ENCODE assay signal across 14 mouse cellular contexts in genomic region chr3:68692600-68693225, GRCm38 (mm10). TPM values are rescaled to one million over a fixed set of nuclear protein-coding genes. Genes with fewer than 3 reads are reported as not detected.
DNase-seq lines count a peak whose midpoint lies in the region; ATAC-seq and TF ChIP-seq lines count a peak whose summit lies in the region.
"Had no signal": no experiment of that assay in that cellular context is flagged by ENCODE, and none has a peak within 500 bp of the region (broad histone marks: within the 10 kb centered on the region; RNA-seq: fewer than 3 reads in every experiment).

No protein-coding gene starts in this region.

- H3K9me3 ChIP-seq in liver, embryonic 13.5 days (replicated peaks) = no peaks in the 10 kb centered on the region
- H3K9me3 ChIP-seq: embryonic facial prominence, embryonic 12.5 days; forebrain, embryonic 15.5 days; stomach, embryonic 15.5 days had no signal

- peak; percentile 97 for DNase-seq in heart, adult 11 months
- no peak for DNase-seq in heart, postnatal 25 days (ENCODE audit: low spot score)
- peak; percentile 31 for DNase-seq in right cerebral cortex, adult 18-20 months
- no peak for DNase-seq in right cerebral cortex, postnatal 25 days
- DNase-seq in liver, embryonic 13.5 days = no peak
- DNase-seq in right cerebral cortex, postnatal 14 days = no peak
- no peak for DNase-seq in urinary bladder, postnatal 4 days (ENCODE audit: low spot score in 2 of 2)
- DNase-seq: adrenal gland, adult 2 months; retina, postnatal 1 day had no signal

- TF ChIP-seq POLR2A in olfactory bulb, adult 2 months (IDR thresholded peaks at IDR 0.05; ENCODE audit: insufficient read depth, low read depth, low read length) = no peak

- WGBS in liver, embryonic 13.5 days (ENCODE audit: insufficient replicate concordance) = 22% methylated on average over 11 of the region's 11 CpGs
- WGBS in olfactory bulb, adult 2 months = 46% methylated on average over 11 of the region's 11 CpGs

- H3K9ac ChIP-seq in liver, embryonic 13.5 days = no peak overlapping the region; the same call in 1 of the 2 replicates
- H3K9ac ChIP-seq: embryonic facial prominence, embryonic 12.5 days; forebrain, embryonic 15.5 days; stomach, embryonic 15.5 days had no signal

- no peak for TF ChIP-seq CTCF in olfactory bulb, adult 2 months (IDR thresholded peaks at IDR 0.05; ENCODE audit: insufficient read depth, low read depth, low read length)

- no peak overlapping the region for H3K4me3 ChIP-seq in liver, embryonic 13.5 days (replicated peaks)
- H3K4me3 ChIP-seq in olfactory bulb, adult 2 months (ENCODE audit: insufficient read depth, low read depth, low read length) = no peak overlapping the region
- H3K4me3 ChIP-seq: embryonic facial prominence, embryonic 12.5 days; forebrain, embryonic 15.5 days; stomach, embryonic 15.5 days had no signal

- H3K27ac ChIP-seq in liver, embryonic 13.5 days = peak overlapping the region; percentile 35; the same call in 1 of the 2 replicates
- H3K27ac ChIP-seq in olfactory bulb, adult 2 months (ENCODE audit: insufficient read depth, low read depth, low read length) = peak overlapping the region; percentile 65; the same call in 1 of the 2 replicates
- H3K27ac ChIP-seq: embryonic facial prominence, embryonic 12.5 days; forebrain, embryonic 15.5 days; stomach, embryonic 15.5 days had no signal

- ATAC-seq in liver, embryonic 13.5 days (ENCODE audit: low read depth) = no peak
- ATAC-seq: forebrain, embryonic 15.5 days had no signal

- 0 out of 2 replicates have a peak, but pooled peaks cover 5% of the 10 kb centered on the region for H3K27me3 ChIP-seq in liver, embryonic 13.5 days
- H3K27me3 ChIP-seq: embryonic facial prominence, embryonic 12.5 days; forebrain, embryonic 15.5 days; stomach, embryonic 15.5 days had no signal

- no peaks in the 10 kb centered on the region for H3K36me3 ChIP-seq in liver, embryonic 13.5 days
- H3K36me3 ChIP-seq: embryonic facial prominence, embryonic 12.5 days; forebrain, embryonic 15.5 days; stomach, embryonic 15.5 days had no signal

- intact Hi-C loops in heart, postnatal 25 days (cut with DNase I) = loop anchor here (10.0 kb wide), 1 partner anchor 48 kb away; no protein-coding TSS in a partner anchor

- H3K4me2 ChIP-seq in liver, embryonic 13.5 days = peak overlapping the region; percentile 17
- H3K4me2 ChIP-seq: embryonic facial prominence, embryonic 12.5 days; forebrain, embryonic 15.5 days; stomach, embryonic 15.5 days had no signal

- H3K4me1 ChIP-seq in liver, embryonic 13.5 days (replicated peaks) = no peaks in the 10 kb centered on the region; the same call in 1 of the 2 replicates
- H3K4me1 ChIP-seq in olfactory bulb, adult 2 months (ENCODE audit: control insufficient read depth, insufficient read depth, low read length) = peaks cover 22% of the 10 kb centered on the region
- H3K4me1 ChIP-seq: stomach, embryonic 15.5 days had no signal

RNA-seq across cellular contexts. Expression of gene Il12a, which starts 2.3 kb away (rescaled TPM):
- total RNA-seq in heart, postnatal 25 days (2021) = under 1 TPM in 1 of 2 experiments, not detected in 1; 0.39 TPM
- 2.7 and 2.9 TPM in 2 replicates for polyA plus RNA-seq in liver, embryonic 13.5 days (2015; fragmentation: Nextera tagmentation; extraction: Ambion mirVana)
- polyA plus RNA-seq in olfactory bulb, adult 2 months (2012; ENCODE audit: insufficient read depth, insufficient read length, low replicate concordance, missing spikeins) = not detected in 2 replicates
- polyA plus RNA-seq: adrenal gland, adult 2 months; heart, embryonic 14.5 days had no signal

Comparison
In these comparisons a context has a peak if more than half of its experiments do, and no peak if none do; other contexts are left out.
1. DNase-seq: peak in heart, adult 11 months (single experiment) and right cerebral cortex, adult 18-20 months (single experiment); none in heart, postnatal 25 days (single experiment), right cerebral cortex, postnatal 25 days (single experiment), liver, embryonic 13.5 days (single experiment), right cerebral cortex, postnatal 14 days (single experiment) and urinary bladder, postnatal 4 days (0 of 2).